Mouse (Mus musculus): ENCODE data around the gene Igf2r.

- TF ChIP-seq CTCF (IDR thresholded peaks at IDR 0.05; ENCODE audit: control insufficient read depth, insufficient read depth, insufficient replicate concordance, low read depth, low read length) (no peak), POLR2A (IDR thresholded peaks at IDR 0.05; ENCODE audit: control insufficient read depth, low read depth, low read length) (no peak)
These were observed 85.1 kb downstream of the Igf2r start for GRCm38 (mm10) chr17:12684412-12684811.

Measured in testis, adult 2 months (tissue).